Mouse (Mus musculus) stomach, postnatal 0 days (tissue): ENCODE data around the gene Pdss2. TPM values are rescaled to one million over a fixed set of nuclear protein-coding genes. Genes with fewer than 3 reads are reported as not detected.

Source experiments
- ATAC-seq: fragments of 200-750 bp; cut with Nextera tagmentation; 2 replicates; pipeline ENCODE4 v1.8.0; 2017; ENCODE audit not compliant: low FRiP score, low TSS enrichment
- DNase-seq: peaks from one replicate; pipeline ENCODE4 v3.0.0-alpha.2; 2016; ENCODE audit warnings: low spot score
- H3K27ac ChIP-seq: fragments of 300-500 bp; sonication (generic); replicated peaks from 2 replicates; pipeline ENCODE4 v1.5.1; 2014; ENCODE audit warnings: mild to moderate bottlenecking, control low read depth
- H3K27me3 ChIP-seq: fragments of 300-500 bp; sonication (generic); 2 replicates; pipeline ENCODE4 v1.6.1; 2014; ENCODE audit warnings: low read length; ENCODE audit not compliant: control insufficient read depth, insufficient read depth
- H3K36me3 ChIP-seq: fragments of 300-500 bp; sonication (generic); 2 replicates; pipeline ENCODE4 v1.6.1; 2014; ENCODE audit warnings: low read length, mixed read lengths; ENCODE audit not compliant: control insufficient read depth, insufficient read depth
- H3K4me1 ChIP-seq: fragments of 300-500 bp; sonication (generic); replicated peaks from 2 replicates; pipeline ENCODE4 v1.6.1; 2014; ENCODE audit warnings: antibody characterized with exemption; ENCODE audit not compliant: control insufficient read depth, insufficient read depth
- H3K4me2 ChIP-seq: fragments of 300-500 bp; sonication (generic); replicated peaks from 2 replicates; pipeline ENCODE4 v1.6.1; 2014; ENCODE audit warnings: low read depth, mild to moderate bottlenecking, control low read depth, moderate library complexity
- H3K4me3 ChIP-seq: fragments of 300-500 bp; sonication (generic); 2 replicates; pipeline ENCODE4 v1.5.1; 2014; ENCODE audit warnings: low read depth, low read length, control low read depth
- H3K9ac ChIP-seq: fragments of 300-500 bp; sonication (generic); 2 replicates; pipeline ENCODE4 v1.6.1; 2014; ENCODE audit warnings: mild to moderate bottlenecking, low read length, control low read depth, mixed read lengths
- H3K9me3 ChIP-seq: fragments of 300-500 bp; sonication (generic); 2 replicates; pipeline ENCODE4 v1.6.1; 2016; ENCODE audit warnings: low read length; ENCODE audit not compliant: control insufficient read depth
- CTCF ChIP-seq: IDR thresholded peaks from 2 replicates; pipeline ENCODE4 v1.5.1; 2016; ENCODE audit warnings: antibody characterized with exemption, low read depth, mild to moderate bottlenecking, moderate library complexity
- EP300 ChIP-seq: optimal IDR thresholded peaks from 2 replicates; pipeline ENCODE3; 2016; ENCODE audit warnings: antibody characterized with exemption
- WGBS: fragments of 180-500 bp; shearing (Covaris S2); extraction: QIAGEN DNeasy Blood & Tissue Kit; methylation state at CpG from one replicate; pipeline ENCODE4 v1.1.7; 2014; 5-methylcytosine and 5-hydroxymethylcytosine counted together
- polyA plus RNA-seq: library from polyadenylated mRNA; unstranded; fragments of >200 nt; fragmentation: Nextera tagmentation; extraction: Ambion mirVana; gene quantifications from 2 replicates; pipeline ENCODE4 v1.2.1, GENCODE M21; 2015

The Pdss2 gene
- polyA plus RNA-seq, 1 experiment from 2014 or later = 6.2 TPM

GRCm38 (mm10) chr10:43234522-43234921 is 13.2 kb downstream of the Pdss2 start:
- Histone ChIP-seq H3K4me1 (no peaks in the 10 kb centered on the region), H3K36me3 (no peaks in the 10 kb centered on the region), H3K9ac (no peak overlapping the region), H3K4me2 (no peak overlapping the region), H3K4me3 (no peak overlapping the region), H3K27me3 (no peaks in the 10 kb centered on the region), H3K9me3 (no peaks in the 10 kb centered on the region), H3K27ac (no peak overlapping the region)
- DNase-seq (no peak), ATAC-seq (no peak)
- 50% methylated on average over 4 of the region's 4 CpGs for WGBS
- no peak for TF ChIP-seq CTCF
- no peak for TF ChIP-seq EP300

- H3K27me3 ChIP-seq = no peaks in the 10 kb centered on the region
- no peaks in the 10 kb centered on the region for H3K4me1 ChIP-seq
- 73% methylated on average over 3 of the region's 3 CpGs for WGBS
- H3K27ac ChIP-seq = no peak overlapping the region
- DNase-seq (no peak), ATAC-seq (no peak)
- H3K4me2 ChIP-seq = no peak overlapping the region
- H3K4me3 ChIP-seq = no peak overlapping the region
- no peaks in the 10 kb centered on the region for H3K9me3 ChIP-seq
- TF ChIP-seq CTCF (no peak), EP300 (no peak)
- no peaks in the 10 kb centered on the region for H3K36me3 ChIP-seq
- no peak overlapping the region for H3K9ac ChIP-seq
Observed at GRCm38 (mm10) chr10:43235011-43235410, 13.7 kb downstream of the Pdss2 start.

GRCm38 (mm10) chr10:43235758-43236669 is 14.7 kb downstream of the Pdss2 start:
- H3K9ac ChIP-seq = no peak overlapping the region
- no peak overlapping the region for H3K4me2 ChIP-seq
- ATAC-seq (no peak), DNase-seq (no peak)
- H3K27me3 ChIP-seq = no peaks in the 10 kb centered on the region
- no peak overlapping the region for H3K27ac ChIP-seq
- TF ChIP-seq EP300 (no peak), CTCF (no peak)
- no peak overlapping the region for H3K4me3 ChIP-seq
- H3K4me1 ChIP-seq = no peaks in the 10 kb centered on the region
- no peaks in the 10 kb centered on the region for H3K36me3 ChIP-seq
- H3K9me3 ChIP-seq = no peaks in the 10 kb centered on the region
- WGBS = 95% methylated on average over 5 of the region's 5 CpGs

- no peak for ATAC-seq
- 92% methylated on average over 8 of the region's 8 CpGs for WGBS
Observed at GRCm38 (mm10) chr10:43242215-43242614, 20.9 kb downstream of the Pdss2 start.

GRCm38 (mm10) chr10:43244262-43244806 is 23.0 kb downstream of the Pdss2 start:
- Histone ChIP-seq H3K27me3 (no peaks in the 10 kb centered on the region), H3K36me3 (no peaks in the 10 kb centered on the region), H3K4me2 (no peak overlapping the region), H3K9ac (no peak overlapping the region), H3K27ac (no peak overlapping the region), H3K4me3 (no peak overlapping the region), H3K9me3 (no peaks in the 10 kb centered on the region), H3K4me1 (no peaks in the 10 kb centered on the region)
- WGBS = 52% methylated on average over 3 of the region's 3 CpGs
- no peak for TF ChIP-seq CTCF
- no peak for TF ChIP-seq EP300
- ATAC-seq = no peak
- DNase-seq = no peak

More at GRCm38 (mm10) chr10:43242215-43242614, 20.9 kb downstream of the Pdss2 start:
- no peak overlapping the region for H3K27ac ChIP-seq
- no peaks in the 10 kb centered on the region for H3K4me1 ChIP-seq
- no peaks in the 10 kb centered on the region for H3K36me3 ChIP-seq
- DNase-seq = no peak
- TF ChIP-seq CTCF = no peak
- TF ChIP-seq EP300 = no peak
- no peak overlapping the region for H3K4me2 ChIP-seq
- H3K9ac ChIP-seq = no peak overlapping the region
- no peaks in the 10 kb centered on the region for H3K27me3 ChIP-seq
- H3K9me3 ChIP-seq = no peaks in the 10 kb centered on the region
- no peak overlapping the region for H3K4me3 ChIP-seq
